Mouse (Mus musculus) forebrain, embryonic 12.5 days (tissue): ENCODE results near the gene Psmd6. TPM values are rescaled to one million over a fixed set of nuclear protein-coding genes. Genes with fewer than 3 reads are reported as not detected.

Experiments used
- polyA plus RNA-seq: library from polyadenylated mRNA; unstranded; fragments of >200 nt; fragmentation: Nextera tagmentation; extraction: Ambion mirVana; gene quantifications from 2 replicates; pipeline ENCODE4 v1.2.1, GENCODE M21; 2016

Psmd6 gene
- polyA plus RNA-seq, 1 experiment from 2014 or later = 292 TPM

Other genes starting within 250 kb of the Psmd6 start
- not detected in 2 replicates for gene Gm281, start 206.5 kb downstream of the Psmd6 start, polyA plus RNA-seq
- gene Atxn7, start 159.5 kb downstream of the Psmd6 start, polyA plus RNA-seq = 6.9 and 11.1 TPM in 2 replicates
- gene Thoc7, start 159.1 kb downstream of the Psmd6 start, polyA plus RNA-seq = 227 and 240 TPM in 2 replicates
- not detected in 2 replicates for gene Olfr720, start 65.9 kb upstream of the Psmd6 start, polyA plus RNA-seq
- not detected in 2 replicates for gene Olfr31, start 201.8 kb upstream of the Psmd6 start, polyA plus RNA-seq
- gene Il3ra, start 225.3 kb upstream of the Psmd6 start, polyA plus RNA-seq = 1.4 TPM in 2 replicates